Mouse (Mus musculus): ENCODE data around the gene Asic1. TPM values are rescaled to one million over a fixed set of nuclear protein-coding genes. Genes with fewer than 3 reads are reported as not detected.

Asic1 gene
- total and polyA plus RNA-seq, 3 experiments = 0.08 to 1.0 TPM; not detected in 1

- TF ChIP-seq MYB (IDR thresholded peaks at IDR 0.05; ENCODE audit: low read depth, low read length) = peak; percentile 67
- 0 out of 2 replicates have a peak, but pooled peaks have one; percentile 39 for TF ChIP-seq ELF1 (IDR thresholded peaks at IDR 0.05; ENCODE audit: low read depth, low read length)
- no peak for TF ChIP-seq POLR2AphosphoS5 (IDR thresholded peaks at IDR 0.05; ENCODE audit: borderline replicate concordance, low read depth, low read length)
- no peak for TF ChIP-seq ZKSCAN1 (IDR thresholded peaks at IDR 0.05; ENCODE audit: low read depth, low read length)
Observed at GRCm38 (mm10) chr15:99651163-99651872, 18.9 kb upstream of the Asic1 start, which contains the start of gene Racgap1 (continued).

DNA sequence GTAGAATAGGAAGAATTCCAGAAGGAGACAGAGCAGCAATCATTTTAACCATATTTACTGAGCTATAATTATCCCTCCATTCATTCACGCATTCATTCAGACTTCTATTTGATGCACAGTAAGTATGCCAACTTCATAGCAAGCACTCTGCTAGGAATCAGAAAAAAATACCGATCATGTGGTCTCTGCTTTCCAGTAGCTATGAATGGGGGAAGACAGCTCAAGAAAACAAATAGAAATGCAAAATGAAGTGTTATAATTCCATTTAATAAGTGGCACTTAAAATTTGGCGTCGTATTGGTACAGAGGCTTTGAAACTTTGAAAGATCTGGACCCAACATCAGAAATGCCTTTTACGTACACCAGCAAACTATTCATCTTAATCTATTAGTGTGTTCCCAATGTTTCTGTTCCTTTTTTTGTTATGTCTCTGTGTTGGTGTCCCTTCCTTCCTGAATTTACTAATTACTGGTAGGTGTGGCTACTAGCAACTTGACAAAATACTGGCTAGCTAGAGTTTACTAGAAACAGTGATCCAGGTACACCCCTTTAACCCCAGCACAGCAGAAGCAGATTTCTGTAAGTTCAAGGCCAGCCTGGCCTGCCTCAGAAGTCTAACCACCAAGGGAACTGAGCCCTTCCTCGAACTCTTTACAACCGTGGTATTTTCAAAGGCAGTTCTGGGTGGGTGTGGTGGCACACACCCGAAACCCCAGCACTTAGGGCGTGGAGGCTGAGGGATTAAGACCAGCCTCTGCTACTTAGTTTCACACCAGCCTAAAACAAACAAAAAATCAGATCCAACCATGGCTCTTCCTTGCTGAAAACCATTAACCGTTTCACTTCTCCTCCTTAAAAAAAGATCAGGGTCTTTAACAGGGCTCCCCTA lies 17.9 kb upstream of the Asic1 start:
- Histone ChIP-seq H3K27me3 (ENCODE audit: control insufficient read depth in 1 of 2, insufficient read depth in 2 of 2, low read length in 2 of 2) (peaks cover 0 to 2% of the 10 kb centered on the region in 2 experiments; a peak in 2 of 4 replicates), H3K4me1 (ENCODE audit: control insufficient read depth in 1 of 2, insufficient read depth in 2 of 2, low read length in 2 of 2) (peaks cover 10 to 20% of the 10 kb centered on the region in 2 experiments), H3K9ac (ENCODE audit: control insufficient read depth, low read depth, low read length, poor library complexity, severe bottlenecking) (peak overlapping the region; percentile 84), H3K36me3 (ENCODE audit: control insufficient read depth in 1 of 2, insufficient read depth in 2 of 2, low read length in 2 of 2) (peaks cover 0 to 26% of the 10 kb centered on the region in 2 experiments; a peak in 3 of 4 replicates), H3K9me3 (replicated peaks; ENCODE audit: insufficient read depth, low read length) (no peaks in the 10 kb centered on the region), H3K4me3 (ENCODE audit: control insufficient read depth in 1 of 2, insufficient read depth in 1 of 2, low read depth in 2 of 2, low read length in 2 of 2) (peak overlapping the region; percentile 75 to 83), H3K27ac (ENCODE audit: control insufficient read depth, low read depth, low read length) (peak overlapping the region; percentile 84), H3K79me2 (ENCODE audit: control insufficient read depth, insufficient read depth, low read length, poor library complexity) (peaks cover 38% of the 10 kb centered on the region)
- TF ChIP-seq USF1 (IDR thresholded peaks at IDR 0.05; ENCODE audit: low read depth, low read length) (peak; percentile 52), JUND (IDR thresholded peaks at IDR 0.05; ENCODE audit: low read depth, low read length) (0 out of 2 replicates have a peak, but pooled peaks have one; percentile 10), BHLHE40 (IDR thresholded peaks at IDR 0.05; ENCODE audit: borderline replicate concordance, low read depth, low read length) (no peak), ZNF384 (IDR thresholded peaks at IDR 0.05; ENCODE audit: low read depth, low read length) (peak; percentile 34; the same call in 1 of the 2 replicates)
- DNase-seq (ENCODE audit: low read depth, low spot score) = peak; percentile 70

- Histone ChIP-seq H3K4me1 (ENCODE audit: control insufficient read depth in 1 of 2, insufficient read depth in 2 of 2, low read length in 2 of 2) (peaks cover 10 to 20% of the 10 kb centered on the region in 2 experiments), H3K27ac (ENCODE audit: control insufficient read depth, low read depth, low read length) (no peak overlapping the region), H3K27me3 (ENCODE audit: control insufficient read depth in 1 of 2, insufficient read depth in 2 of 2, low read length in 2 of 2) (peaks cover 0 to 2% of the 10 kb centered on the region in 2 experiments; a peak in 2 of 4 replicates), H3K9me3 (replicated peaks; ENCODE audit: insufficient read depth, low read length) (no peaks in the 10 kb centered on the region), H3K9ac (ENCODE audit: control insufficient read depth, low read depth, low read length, poor library complexity, severe bottlenecking) (no peak overlapping the region), H3K4me3 (ENCODE audit: control insufficient read depth in 1 of 2, insufficient read depth in 1 of 2, low read depth in 2 of 2, low read length in 2 of 2) (no peak overlapping the region), H3K36me3 (ENCODE audit: control insufficient read depth in 1 of 2, insufficient read depth in 2 of 2, low read length in 2 of 2) (peaks cover 0 to 26% of the 10 kb centered on the region in 2 experiments; a peak in 3 of 4 replicates), H3K79me2 (ENCODE audit: control insufficient read depth, insufficient read depth, low read length, poor library complexity) (peaks cover 29% of the 10 kb centered on the region)
- TF ChIP-seq HCFC1 (IDR thresholded peaks at IDR 0.05; ENCODE audit: low read depth, low read length) = no peak
- TF ChIP-seq ETS1 (IDR thresholded peaks at IDR 0.05; ENCODE audit: low read depth, low read length) = no peak
- TF ChIP-seq POLR2AphosphoS5 (IDR thresholded peaks at IDR 0.05; ENCODE audit: borderline replicate concordance, low read depth, low read length) = no peak
- TF ChIP-seq GATA1 (IDR thresholded peaks at IDR 0.05; ENCODE audit: low read depth, low read length) = no peak
- peak; percentile 24; the same call in 1 of the 2 replicates for TF ChIP-seq SMC3 (IDR thresholded peaks at IDR 0.05; ENCODE audit: low read depth, low read length)
- TF ChIP-seq CTCF (IDR thresholded peaks at IDR 0.05 in 2 of 3, conservative IDR thresholded peaks at IDR 0.05 in 1 of 3; ENCODE audit: control insufficient read depth in 1 of 3, insufficient read depth in 1 of 3, low read depth in 2 of 3, low read length in 3 of 3, poor library complexity in 1 of 3, severe bottlenecking in 1 of 3) = peak in 2 of 3 experiments; percentile 16 to 44; a peak in 4 of 6 replicates
- no peak for TF ChIP-seq GABPA (IDR thresholded peaks at IDR 0.05; ENCODE audit: low read depth, low read length)
- no peak for TF ChIP-seq MYC (IDR thresholded peaks at IDR 0.05; ENCODE audit: low read depth, low read length)
- no peak for TF ChIP-seq SIN3A (IDR thresholded peaks at IDR 0.05; ENCODE audit: low read length)
- TF ChIP-seq POLR2A (IDR thresholded peaks at IDR 0.05; ENCODE audit: control insufficient read depth in 1 of 2, insufficient read depth in 1 of 2, low read depth in 1 of 2, low read length in 2 of 2, poor library complexity in 1 of 2) = no peak
- peak; percentile 30 for DNase-seq (ENCODE audit: low read depth, low spot score)
Observed at GRCm38 (mm10) chr15:99653291-99653690, 16.9 kb upstream of the Asic1 start.

Data from MEL (cell line).